Mouse (Mus musculus) right cerebral cortex, adult 18-20 months (tissue): ENCODE results near the gene Plxna4.

ENCODE experiments used
- DNase-seq: peaks from one replicate; pipeline ENCODE4 v3.0.0; 2022; ENCODE audit warnings: mixed read lengths

Plxna4 gene

GRCm38 (mm10) chr6:32144771-32145170 lies 443.2 kb downstream of the Plxna4 start:
- no peak for DNase-seq

GRCm38 (mm10) chr6:32139537-32139936 lies 448.5 kb downstream of the Plxna4 start:
- no peak for DNase-seq

GRCm38 (mm10) chr6:32126914-32127313 lies 461.1 kb downstream of the Plxna4 start:
- no peak for DNase-seq

- DNase-seq = no peak
These were observed 465.3 kb downstream of the Plxna4 start for GRCm38 (mm10) chr6:32122584-32123265.

GRCm38 (mm10) chr6:32120931-32121330 lies 467.1 kb downstream of the Plxna4 start:
- no peak for DNase-seq

- DNase-seq = no peak
These were observed 478.8 kb downstream of the Plxna4 start for GRCm38 (mm10) chr6:32109207-32109606.

GRCm38 (mm10) chr6:32105547-32106275 lies 482.3 kb downstream of the Plxna4 start:
- no peak for DNase-seq
